Mouse (Mus musculus) frontal cortex, adult (tissue): Measurements from ENCODE around the gene Cog4.
"Not testable (repeated sequence)": the region's sequence is repeated elsewhere in the genome, so short reads cannot be mapped to it uniquely, and the experiment has no call there.

ENCODE experiments used
- ATAC-seq: cut with Nextera tagmentation; 2 replicates; pipeline ENCODE4 v1.9.2; 2017; ENCODE audit warnings: mild to moderate bottlenecking, moderate library complexity, mixed read lengths; ENCODE audit not compliant: low TSS enrichment

The Cog4 gene

DNA sequence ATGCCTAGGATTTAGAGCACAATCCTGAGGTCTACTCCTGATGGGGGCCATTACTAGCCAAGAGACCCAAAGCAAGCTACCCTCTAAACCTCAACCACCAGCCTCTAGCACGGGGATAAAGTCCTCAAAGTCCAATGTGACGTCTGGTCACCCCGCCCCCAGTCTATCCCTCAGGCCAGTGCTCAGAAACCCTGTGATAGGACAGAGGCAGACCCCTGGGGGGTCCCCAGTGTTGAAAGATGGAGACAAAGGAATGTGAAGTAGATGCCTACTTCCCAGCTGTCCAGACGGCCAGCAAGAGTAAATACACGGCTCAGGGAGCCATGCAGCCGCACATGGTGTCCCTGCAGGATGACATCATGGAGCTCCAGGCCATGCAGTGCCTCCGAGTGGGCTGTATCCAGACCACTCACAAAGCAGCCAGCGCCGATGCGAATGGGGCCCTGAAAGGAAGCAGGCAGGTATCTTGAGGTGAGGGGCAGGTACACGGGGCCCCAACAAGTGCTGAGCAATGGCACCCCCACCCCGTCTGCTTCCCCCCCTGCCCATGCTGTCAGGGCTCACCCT, 43.6 kb downstream of the Cog4 start:
- ATAC-seq: no peak

DNA sequence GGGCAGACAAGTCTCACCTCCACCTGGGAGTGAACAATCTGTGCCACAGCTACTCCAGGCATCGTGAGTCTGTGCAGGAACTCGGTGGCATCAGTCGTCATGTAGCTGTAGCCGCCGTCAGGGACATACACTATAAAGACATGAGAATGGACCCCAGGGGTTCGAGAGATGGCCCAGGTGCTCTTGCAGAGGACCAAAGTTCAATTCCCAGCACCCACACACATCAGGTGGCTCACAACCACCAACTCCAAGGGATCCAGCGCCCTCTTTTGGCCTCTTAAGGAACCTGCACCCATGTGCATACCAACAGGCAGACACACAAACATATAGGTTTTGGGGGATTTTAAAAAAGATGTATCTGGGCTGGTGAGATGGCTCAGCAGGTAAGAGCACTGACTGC, 45.6 kb downstream of the Cog4 start:
- ATAC-seq: no peak

DNA sequence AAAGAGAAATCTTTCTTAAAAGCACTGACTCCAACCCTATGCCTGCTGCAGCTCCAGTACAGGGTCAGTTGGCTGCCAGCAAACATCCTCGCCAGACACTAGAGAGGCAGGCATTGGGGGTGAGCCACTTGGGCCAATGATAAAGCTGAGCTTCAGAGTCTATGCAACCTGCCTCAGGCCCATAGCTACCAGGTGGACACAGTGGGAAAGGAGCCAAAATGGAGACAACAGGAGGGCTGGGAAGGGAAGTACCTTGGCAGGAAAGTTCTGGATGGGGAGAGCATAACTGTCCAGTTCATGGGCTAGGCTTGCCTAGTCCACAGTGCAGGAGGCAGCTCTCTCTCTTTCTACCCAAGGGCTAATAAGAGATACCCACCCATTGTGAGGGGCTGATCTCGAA, 46.5 kb downstream of the Cog4 start:
- ATAC-seq: no peak

DNA sequence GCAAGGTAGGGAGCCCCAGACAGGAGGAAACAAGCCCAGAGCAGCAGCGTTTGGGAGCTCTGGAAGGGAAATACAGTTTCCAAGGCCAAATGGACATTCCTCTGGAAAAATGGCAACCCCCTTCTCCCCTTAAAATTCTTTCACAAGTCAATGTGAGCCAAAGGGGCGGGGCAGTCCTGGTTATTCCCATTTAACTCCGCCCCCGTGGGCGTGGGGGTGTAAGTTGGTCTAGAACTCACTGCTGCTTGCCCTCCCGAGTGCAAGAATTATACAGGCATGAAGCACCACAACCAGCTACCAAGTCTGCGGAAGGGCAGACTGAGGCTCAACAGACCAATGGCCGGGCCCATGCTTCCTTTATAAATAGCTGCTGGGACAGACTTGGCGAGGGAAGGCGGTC, 48.5 kb downstream of the Cog4 start:
- no peak for ATAC-seq

DNA sequence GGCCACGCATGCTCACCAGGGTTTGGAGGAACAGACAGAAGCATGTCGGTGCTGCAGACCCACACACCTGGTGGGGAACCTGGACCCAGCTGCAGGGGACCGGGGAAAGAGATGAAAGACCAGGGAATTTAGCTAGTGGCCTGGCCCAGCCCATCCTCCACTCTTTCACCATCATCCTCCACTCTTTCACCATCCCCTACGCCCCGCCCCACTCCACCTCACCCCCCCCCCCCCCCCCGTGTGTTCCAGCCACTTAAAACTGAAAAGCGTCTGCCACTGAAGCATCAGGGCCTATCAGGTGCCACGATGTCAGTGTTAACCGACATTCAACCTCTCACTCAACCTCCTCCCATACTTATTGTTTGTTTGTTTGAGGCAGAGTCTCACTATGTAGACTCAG, 48.9 kb downstream of the Cog4 start:
- ATAC-seq: no peak

DNA sequence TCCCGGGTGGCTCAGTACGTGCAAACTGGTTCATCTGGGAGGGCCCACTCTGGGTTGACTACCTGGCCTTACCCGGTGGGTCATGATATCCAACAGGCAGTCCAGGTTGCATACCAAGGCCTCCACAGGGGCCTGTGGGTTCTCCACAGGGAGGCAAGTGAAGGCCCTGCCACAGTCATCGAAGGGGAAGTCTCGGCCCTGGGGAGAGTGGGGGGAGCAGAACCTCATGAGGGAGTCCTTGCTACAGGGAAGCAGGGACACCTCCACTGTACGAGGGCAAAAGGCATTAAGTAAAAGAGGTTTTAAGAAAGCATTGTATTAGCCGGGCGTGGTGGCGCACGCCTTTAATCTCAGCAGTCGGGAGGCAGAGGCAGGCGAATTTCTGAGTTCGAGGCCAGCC, 49.4 kb downstream of the Cog4 start:
- no peak for ATAC-seq

DNA sequence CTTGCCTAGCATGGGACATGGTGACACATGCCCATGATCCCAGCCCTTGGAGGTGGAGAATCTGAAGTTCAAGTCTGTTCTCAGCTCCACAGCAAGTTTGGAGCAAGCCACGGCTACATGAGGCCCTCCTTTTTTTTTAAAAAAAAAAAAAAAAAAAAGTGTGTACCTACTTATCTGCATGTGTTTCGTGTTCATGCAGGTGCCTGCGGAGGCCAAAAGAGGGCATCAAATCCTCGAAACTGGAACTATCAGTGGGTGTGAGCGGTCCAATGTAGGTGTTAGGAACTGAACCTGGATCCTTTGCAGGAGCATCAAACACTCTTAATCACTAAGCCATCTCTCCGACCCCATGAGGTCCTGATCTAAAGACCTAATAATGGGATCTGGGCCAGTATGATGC, 51.1 kb downstream of the Cog4 start:
- no peak for ATAC-seq

DNA sequence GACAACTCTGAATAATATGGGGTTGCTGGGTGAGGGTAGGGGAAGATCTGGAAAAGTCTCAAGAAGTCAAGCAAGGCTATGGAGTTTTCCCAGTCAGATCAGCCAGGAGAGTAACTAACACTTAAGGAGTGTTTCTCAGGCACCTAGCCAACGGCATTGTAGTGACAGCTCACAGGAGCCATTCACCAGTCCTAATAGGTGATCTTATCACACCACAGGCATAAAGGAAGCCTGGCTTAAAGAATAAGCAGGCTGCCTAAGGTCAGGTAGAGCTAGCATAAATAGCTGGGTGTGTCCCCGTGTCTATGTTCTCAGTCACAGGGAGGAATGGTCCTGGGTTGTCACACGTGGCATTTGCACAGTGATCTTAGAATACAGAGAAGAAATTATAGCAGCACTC, 54.7 kb downstream of the Cog4 start:
- no peak for ATAC-seq

DNA sequence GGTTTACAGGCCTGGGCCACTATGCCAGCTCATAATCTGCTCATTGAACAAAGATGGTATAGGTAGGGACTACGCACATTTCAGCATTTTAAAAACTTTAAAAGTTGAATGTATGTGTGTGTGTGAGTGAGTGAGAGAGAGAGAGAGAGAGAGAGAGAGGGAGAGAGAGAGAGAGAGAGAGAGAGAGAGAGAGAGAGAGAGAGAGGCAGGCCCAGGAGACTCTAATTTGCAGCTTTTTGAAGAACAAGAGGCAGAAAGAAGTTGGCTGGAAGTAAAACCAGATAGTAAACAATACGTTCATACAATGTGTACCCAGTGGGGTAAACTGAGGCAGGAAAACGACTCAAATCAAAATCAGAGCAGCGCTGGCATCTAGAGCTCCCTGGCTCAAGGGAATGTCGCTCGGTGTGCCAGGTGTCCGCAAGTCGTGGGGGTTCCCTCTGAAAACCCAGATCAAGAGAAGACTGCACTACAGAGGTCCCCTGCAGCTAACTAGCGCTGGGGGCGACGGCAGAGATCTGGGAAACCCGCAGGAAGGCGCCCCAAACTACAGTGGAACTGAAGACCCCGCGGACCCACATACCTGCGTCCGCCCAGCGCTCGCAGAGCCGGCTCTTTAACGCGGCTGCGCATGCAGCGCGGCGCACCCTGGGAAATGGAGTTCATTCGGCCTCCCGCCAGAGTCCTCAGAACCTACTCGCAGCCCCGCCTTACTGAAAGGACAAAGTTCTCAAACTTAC, 55.6 kb downstream of the Cog4 start, which contains the start of gene Fuk:
Gene Fuk, minus strand, starts transcription at position 650 of the 740 bp plus-strand sequence.
- peak; percentile 95 for ATAC-seq

DNA sequence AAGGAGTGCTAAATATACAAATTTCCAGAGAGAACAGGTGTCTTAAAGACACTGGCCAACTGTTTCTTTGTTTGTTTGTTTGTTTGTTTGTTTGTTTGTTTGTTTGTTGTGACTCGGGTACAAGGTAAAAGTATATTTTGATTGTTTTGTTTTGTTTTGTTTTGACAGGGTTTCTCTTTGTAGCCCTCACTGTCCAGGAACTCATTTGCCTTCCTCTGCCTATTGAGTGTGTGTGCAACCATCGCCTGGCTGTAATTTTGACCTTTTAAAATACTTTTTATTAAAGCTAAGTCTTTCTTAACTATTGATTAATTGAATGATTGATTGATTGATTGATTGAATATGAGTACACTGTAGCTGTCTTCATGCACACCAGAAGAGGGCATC, 56.2 kb downstream of the Cog4 start:
- ATAC-seq: no peak

DNA sequence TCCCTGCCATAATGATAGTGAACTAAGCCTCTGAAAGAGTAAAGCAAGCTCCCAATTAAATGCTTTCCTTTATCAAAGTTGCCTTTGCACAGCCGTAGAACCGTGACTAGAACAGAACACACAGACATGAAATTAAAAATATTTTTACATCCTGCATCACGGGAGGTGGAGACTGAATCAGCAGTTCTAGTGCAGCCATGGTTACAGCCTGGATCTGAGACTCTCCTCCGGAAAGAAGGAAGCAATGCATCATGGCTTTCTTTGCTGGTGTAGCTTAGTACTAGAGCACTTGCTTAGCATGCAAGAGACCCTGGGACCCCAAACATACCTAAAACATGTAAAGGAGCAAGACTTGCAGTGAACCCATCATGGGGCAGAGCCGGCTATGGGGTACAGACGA, 59.0 kb downstream of the Cog4 start:
- peak; percentile 26; the same call in 1 of the 2 replicates for ATAC-seq

DNA sequence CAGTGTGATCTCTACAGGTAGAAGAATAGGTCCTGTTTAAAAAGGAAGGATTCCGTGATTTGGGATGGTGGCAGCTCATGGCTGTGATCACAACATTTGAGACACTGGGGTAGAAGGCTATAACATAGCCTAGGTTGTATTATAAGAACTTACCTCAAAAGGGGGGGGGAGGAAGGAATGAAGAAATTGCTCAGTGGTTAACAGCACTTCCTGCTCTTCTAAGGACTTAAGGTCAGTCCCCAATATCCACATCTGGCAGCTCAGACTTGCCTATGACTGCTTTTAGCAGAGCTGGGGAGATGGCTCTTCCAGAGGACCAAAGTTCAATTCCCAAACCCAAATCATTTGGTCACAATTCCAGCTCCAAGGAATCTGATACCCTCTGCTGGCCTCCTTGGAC, 60.3 kb downstream of the Cog4 start:
- no peak for ATAC-seq

DNA sequence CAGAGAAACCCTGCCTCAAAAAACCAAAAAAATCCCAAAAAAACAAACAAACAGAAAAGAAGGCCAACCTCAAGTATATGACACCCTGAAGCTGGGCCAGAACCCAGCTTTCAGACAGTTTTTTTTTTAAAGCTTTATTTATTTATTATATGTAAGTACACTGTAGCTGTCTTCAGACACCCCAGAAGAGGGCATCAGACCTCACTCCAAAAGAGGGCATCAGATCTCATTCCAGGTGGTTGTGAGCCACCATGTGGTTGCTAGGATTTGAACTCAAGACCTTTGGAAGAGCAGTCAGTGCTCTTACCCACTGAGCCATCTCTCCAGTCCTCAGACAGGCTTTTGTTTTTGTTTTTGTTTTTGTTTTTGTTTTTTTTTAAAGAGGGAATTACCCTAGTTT, 63.5 kb downstream of the Cog4 start:
- ATAC-seq: not testable (repeated sequence)

DNA sequence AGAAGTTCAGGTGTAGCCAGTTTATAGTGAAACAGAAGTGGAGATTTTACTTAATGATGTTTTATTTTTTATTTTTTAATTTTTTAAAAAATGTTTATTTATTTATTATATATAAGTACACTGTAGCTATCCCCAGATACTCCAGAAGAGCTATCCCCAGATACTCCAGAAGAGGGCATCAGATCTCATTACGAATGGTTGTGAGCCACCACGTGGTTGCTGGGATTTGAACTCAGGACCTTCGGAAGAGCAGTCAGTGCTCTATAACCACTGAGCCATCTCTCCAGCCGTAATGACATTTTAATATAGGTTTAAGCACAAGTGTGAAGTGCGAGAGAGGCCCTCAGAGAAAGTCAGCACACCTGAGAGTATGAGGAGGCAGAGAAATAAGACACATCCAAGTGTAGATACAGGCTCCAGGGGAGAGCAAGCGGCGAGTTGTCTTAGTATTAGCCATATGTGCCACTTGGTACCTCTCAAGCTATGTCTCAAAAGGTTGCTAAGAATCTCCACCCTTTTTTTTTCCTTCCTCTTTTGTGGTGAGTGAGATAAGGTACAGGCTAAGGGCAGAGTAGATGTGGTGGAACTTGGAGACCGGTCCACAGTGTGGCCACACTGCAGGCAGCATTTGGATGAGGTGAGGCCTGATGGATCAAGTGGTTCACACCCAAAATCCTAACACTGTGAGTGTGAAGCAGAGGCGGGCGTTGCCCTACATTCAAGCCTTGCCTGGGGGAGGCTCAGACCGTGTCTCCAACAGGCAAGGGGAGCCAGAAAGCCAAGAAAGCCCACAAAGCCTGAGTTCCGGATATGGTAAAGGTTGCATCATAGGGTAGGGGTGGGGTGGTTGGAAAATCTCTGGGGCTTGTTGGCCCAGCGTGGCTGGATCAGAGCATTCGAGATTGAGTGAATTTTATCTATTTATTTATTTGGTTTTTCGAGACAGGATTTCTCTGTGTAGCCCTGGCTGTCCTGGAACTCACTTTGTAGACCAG, 65.5 kb downstream of the Cog4 start:
- no peak for ATAC-seq

DNA sequence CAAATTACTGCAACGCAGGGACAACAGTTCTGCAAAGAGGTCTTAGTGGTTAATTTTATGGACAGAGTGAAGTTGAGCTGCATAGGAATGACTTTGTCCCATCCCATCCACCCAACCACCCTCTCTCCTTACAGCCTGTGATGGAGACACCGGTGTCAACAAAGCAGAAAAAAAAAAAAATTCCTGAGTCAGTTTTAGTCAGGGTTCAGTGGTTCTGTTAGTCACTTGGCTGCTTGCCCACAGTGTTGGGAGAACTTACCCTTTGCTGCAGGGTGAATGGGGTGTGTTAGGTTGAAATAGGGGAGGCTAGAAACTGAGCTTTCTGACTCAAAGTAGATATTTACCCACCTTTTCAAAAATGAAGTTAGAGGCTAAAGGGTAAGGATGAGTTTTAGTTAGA, 71.0 kb downstream of the Cog4 start:
- no peak for ATAC-seq

DNA sequence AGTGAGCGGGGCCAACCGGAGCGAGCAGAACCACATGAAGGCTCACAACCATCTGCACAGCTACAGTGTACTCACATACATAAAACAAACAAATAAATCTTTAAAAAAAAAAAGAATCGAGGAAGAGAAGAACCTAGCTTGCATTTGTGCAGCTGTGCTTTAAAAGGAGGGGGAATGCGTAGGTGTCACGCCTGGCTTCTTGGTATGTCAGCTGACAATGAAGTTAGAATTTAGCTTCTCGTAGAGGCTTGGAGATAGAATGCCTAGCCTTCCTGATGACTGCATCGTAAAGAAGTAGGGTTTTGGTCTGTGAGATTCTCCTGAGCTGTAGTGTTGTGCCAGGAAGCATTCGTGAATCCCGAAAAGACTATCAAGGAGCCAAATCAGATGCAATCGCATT, 71.6 kb downstream of the Cog4 start:
- no peak for ATAC-seq

DNA sequence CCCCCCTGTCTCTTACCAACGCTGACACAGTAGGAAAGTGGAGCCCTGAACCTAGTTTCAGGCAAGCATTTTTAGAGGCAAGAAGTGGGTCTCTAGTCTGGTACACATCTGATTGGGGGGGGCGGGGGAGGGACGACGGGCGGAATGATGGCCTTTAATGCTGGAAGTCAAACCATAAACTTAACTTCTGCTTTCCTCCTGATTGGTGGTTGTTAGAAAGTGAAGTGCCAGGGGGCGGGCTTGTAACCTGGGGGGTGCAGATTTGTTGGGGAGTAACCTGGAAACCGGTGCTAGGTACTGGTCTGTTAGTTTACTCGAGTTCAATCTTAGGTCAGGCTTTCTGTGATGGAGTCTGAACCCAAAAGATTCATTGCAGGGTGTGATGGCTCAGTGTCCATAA, 72.1 kb downstream of the Cog4 start:
- no peak for ATAC-seq

DNA sequence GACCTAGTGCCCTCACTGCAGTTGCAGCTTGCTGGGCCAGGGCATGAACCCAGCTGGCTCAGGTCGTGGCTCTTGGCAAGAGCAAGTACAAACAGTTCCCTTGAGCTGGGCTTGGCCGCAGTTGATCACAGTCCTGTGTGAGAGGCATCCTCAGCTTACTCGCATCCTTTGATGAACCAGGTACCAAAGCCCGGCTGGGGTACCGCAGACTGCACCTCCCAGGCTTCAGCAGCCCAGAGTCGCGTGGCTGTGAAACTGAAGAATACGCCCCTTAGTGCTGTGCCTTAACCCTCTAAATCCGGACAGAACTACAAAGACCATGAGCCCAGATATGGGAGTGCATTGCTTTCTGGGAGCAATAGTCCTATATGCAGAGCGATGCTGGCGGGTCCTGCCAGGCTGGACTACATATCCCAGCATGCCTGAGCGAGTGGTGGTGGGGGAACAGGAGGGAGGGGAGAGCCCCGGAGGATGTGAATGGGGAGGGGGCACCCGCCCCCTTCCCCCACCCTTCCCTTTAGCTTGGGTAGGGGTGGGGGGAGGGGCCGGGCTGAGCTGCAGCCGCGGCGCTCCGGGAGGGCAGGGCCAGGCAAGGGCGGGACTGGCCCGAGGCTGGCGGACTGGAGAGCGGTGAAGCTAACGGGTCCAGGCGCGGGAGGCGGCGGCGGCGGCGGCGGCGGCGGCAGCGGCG, 73.1 kb downstream of the Cog4 start, which contains the start of gene St3gal2:
Gene St3gal2, plus strand, starts transcription at position 582 of the 691 bp plus-strand sequence.
- ATAC-seq: peak; percentile 95

DNA sequence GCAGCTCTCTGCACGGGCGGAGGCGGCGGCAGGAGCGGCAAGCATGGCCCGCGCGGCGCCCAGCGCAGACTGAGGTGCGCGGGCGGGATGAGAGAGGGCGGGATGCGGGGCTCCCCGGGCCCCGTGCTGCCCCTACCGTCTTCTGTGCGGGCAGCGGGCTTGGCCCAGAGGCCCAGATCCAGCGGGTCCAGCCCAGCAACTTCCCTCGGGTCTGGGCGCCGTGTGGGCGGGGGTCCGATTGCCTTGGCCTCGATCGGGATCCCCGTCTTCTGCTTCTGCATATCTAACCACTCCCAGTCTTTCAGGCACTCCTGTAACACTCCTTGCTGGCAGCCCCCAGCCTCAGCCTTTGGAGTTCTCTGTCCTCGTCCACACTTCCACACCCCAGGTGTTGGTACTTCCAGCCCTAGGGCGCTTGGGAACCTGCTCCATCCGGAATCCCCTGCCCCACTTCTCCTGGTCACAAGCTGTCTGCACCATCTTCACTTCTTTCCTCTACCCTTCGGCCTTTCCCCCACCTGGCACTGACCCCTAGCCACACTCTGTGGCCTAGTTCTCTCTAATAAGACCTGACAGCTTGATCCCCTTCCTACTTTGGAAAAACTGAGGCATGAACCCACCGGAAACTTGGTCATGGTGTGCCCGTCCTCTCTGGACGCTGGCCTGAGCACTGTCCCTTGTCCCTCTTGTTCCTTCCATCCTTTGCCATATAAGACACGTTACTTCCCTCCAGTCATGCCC, 73.8 kb downstream of the Cog4 start:
- ATAC-seq: peak; percentile 19; the same call in 1 of the 2 replicates

DNA sequence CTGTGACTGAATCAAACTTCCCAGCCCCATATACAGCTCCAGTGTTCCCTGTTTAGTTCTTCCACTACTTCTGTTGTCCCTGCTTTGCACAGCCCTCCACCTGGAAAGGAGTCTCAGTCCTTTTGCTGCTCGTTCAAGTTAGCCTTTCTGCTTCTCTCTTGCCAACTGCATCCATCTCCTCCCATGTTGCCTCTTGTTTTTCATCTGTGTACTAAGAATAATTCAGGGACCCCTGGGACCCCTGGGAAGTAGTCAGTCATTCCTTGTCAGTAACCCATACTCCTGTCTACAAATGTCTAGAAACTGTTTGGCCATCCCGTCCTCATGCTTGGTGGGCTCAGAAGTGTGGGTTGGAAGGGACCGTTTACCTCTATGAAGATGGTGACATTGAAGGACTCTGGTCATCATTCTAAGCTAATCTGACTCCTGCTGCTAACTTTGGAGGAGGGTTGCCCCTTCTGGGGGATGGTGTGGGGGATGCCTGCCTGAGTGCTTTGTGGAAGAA, 74.4 kb downstream of the Cog4 start:
- no peak for ATAC-seq
